Mouse (Mus musculus) urinary bladder, postnatal 10 days (tissue): ENCODE measurements at regions not wholly inside any gene's neighbourhood (a gene's known extent, or its start where the extent isn't known, plus 50 kb on each side); places are given as distances from the start of the nearest gene placed in this dataset.

Source experiments
- DNase-seq: peaks from one replicate; pipeline ENCODE4 v3.0.0; 2022; ENCODE audit warnings: low spot score

DNA sequence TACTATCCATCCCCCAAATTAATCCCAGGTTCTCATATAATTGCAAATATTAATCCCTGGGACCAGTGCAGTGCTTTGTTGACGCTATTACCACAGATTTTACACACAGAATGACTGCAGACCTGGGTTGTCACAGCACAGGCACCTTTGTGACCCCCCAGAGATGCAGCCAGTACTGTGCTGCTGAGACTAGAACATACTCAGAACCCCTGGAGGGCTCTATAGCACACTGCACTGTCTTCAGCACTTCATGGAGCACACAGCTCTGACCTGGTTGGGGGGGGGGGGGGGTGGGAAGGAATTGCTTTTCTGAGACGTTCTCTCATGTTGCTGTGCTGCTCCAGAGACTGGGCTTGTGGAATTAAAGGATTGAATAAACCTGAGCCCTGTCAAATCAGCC is 154.9 kb upstream of the Gm34302 start:
- no peak for DNase-seq

DNA sequence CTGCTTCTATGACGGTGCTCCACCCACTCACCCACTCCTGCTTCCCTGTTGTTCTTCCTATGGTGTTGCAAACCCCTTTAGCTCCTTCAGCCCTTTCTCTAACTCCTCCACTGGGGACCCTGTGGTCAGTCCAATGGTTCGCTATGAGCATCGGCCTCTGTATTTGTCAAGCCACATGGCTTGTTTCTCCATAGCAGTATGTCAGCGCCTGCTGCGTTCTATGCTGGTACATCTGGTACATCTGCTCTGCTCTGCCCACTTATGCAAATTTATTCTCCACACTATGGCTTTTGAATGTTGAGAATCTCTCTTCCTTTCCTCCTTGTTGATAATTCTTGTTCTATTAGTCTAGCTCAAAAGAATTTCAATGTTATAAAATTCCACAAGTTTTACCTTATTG is 154.2 kb upstream of the Gm34302 start:
- no peak for DNase-seq

DNA sequence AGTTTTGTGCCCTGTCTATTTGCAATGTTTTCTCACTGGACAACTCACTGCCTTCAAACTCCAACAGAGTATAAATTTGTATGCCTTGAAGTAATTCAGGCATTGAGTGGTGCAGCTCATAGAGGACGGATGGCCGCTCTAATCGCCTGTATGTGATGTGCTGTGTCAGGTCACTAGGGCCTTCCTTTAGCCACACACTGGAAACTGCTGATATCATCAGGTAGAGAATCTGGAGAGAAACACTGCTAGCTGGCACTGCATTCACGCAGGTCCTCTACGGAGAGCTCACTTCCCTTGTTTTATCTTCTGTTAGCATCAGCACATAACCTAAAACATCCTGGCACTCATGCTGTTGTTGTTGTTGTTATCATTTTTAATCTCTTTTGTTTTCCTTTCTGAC is 144.0 kb upstream of the Gm34302 start:
- no peak for DNase-seq

DNA sequence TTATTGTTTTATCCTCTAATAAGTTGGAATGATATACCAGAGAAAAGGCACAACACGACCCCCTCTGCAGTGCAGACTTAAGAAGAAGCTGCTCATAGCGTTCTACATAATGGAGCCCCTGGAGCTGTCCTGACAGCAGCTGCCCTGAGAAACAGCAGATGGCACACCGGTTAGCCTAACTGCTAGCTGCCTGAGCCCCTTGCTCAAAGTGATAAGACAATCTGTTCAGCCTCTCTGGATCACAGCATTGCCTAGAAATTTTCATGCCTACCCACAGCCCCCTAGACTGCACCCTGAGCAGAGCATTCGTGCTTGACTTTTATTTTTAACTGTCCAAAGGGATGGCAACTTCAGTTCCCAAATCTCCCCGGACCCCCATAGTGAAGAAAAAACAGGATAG is 132.4 kb upstream of the Gm34302 start:
- no peak for DNase-seq

DNA sequence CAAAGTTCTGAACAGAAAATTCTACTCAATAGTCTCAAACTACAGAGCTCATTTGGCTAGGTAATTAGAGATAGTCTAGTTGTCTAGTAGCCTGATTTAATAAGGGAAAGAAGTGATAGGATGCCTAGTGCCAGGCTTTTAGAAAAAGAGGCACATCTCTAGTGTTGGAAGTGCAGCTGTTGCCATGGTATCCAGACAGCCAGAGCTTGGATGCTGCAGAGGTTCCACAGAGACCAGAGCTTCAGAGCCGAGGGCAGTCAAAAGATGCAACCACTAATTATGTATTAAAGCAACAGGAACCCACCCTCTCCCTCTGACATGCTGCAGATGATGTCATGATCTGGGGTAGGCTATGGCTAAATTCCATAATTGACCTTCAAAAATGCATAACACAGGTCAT is 130.0 kb upstream of the Gm34302 start:
- no peak for DNase-seq

DNA sequence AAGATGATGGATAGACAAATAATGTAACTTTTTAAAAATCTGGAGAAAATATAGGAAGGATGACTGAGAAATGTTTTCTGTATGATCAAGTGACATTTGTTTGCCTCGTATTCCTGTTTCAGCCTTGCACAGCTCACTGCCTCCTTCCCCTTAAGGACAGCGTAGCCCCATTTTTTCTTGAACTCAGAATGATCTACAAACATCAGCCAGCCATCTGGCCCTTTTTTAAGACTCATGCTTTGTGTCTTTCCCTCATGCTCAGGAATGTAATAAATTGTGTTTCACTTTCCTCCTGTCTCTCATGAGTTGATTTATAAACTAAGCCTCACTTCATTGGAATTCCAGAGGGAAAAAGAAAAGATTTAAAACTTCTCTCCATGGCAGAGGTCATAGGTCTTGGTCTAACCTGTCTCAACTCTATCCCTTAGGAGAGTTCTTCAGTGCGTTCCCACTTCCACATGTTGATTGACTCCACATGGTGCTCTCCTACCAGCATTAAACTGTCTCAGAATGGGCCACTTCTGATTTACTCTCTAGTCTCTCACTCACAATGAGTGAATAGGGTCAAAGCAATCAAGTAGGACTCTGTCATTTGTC is 129.2 kb upstream of the Gm34302 start:
- no peak for DNase-seq

DNA sequence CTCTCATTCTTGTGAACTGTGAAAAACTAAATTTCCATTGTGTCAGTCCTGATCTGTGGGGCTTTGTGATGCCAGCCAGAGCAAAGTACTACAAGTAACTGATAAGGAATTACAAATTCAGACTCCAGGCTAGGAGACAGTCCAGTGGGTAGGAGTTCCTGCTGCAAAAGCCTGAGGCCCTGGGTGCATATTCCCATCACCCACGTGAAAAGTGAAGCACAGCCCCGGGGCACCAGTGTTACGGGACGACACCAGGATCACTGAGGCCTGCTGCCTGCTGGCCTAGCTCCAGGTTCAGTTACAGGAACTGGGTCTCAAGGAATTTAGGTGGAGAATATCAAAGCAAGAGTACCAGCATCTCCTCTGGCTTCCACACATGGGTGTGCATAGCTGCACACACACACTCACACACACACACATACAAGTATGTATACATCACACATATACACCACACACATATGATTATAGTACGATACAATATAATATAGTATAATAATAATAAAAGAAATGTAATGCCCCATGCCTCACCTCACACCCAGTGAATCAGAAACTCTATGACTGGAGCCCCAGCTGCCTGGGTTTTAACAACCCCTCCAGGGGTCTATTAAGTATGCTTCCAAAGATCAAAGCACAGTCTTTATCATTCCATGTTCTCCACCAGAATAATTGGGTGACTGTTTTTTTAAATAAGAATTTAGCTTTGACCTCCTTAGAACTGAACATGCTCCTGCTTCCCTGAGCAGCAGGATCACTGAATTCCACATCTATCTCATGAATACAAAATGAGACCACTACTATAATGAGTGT is 126.6 kb upstream of the Gm34302 start:
- no peak for DNase-seq

DNA sequence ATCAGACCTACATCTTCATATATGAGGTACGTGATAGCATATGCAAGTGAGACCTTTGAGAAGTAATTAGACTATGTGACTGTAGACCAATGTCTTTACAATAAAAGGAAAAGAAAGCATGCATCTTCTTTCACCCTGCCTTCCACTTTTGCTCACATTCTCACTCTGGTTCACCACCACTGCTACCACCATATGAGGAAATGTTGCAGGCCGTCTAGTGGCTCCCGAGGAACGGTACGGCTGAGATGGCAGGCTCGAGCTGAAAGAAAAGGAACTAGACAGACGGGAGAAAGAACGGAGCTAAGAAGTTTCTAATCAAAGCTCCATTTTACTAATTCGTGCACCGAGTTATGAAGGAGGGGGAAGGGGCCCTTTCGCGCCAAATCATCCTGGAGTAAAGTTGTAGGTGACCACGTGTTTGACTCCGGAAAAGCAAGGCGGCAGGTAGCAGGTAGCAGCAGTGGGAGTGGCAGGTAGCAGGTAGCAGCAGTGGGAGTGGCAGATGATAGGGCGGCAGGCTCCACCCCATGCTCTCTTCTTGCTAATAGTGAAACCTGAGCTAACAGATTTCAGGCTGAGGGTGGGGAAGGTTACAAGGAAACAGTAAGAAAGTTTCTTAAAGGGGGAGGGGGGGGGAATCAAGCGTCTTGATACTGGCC is 125.9 kb upstream of the Gm34302 start:
- DNase-seq = no peak

DNA sequence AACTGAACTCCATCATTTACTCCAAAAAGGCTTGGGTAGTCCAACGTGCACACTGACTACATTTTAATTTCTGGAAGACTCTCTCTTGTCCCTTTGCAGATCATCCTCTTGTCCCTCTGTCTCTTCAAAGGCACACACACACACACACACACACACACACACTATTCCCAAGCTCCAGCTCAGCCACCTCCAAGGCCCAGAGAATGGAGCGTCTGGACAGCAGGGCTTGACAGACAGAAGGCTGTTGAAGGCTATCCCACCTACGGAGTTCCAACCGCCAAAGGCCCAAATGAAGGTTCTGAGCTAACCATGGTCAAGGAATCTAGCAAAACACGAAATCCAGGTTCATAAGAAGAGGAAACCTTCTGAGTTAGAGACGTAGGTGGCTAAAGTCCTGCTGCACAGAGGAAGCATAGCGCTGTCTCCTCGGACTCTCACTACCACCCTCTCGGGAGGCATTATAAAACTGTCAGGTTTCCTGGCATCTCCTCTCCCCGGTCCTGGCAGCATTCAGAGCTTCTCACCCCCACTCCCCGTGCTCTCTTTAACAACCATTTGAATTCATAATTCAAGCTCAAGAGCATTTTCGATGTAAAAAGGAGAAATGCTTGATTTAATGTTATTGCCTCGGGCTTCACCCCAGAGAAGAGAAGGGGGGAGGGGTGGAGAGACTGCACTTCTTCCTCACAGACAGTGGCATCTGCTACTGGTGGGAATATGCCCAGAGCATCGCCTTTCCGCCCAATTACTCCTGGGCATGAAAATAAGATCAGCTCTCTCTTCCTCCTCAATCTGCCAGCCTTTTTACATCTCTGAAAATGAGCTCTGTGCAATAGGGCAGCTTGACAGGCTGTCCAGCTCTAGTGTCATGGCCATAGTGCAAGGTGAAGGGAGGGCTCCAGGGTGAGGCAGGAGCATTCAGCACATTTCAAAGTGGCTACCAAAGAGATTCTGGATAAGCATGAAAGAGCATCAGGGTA is 99.3 kb upstream of the Gm34302 start:
- no peak for DNase-seq

DNA sequence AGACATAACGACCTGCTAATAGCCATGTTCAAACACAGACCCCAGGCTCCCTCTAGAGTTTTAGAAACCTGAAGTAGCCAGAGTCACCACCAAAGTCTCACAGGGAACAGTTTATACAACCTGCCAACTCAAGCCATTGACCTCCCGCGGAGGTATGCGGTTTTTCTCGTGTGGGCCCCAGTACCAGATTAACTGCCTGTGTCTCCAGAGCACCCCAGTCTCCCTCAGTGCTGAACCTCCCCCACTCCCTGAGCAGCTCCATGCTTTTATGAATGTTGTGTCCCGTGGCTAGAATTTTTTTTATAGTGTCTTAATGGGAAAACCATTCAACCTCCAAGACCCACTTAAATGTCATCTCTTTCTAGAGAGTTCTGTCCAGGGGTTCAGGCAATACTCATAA is 98.5 kb upstream of the Gm34302 start:
- no peak for DNase-seq

DNA sequence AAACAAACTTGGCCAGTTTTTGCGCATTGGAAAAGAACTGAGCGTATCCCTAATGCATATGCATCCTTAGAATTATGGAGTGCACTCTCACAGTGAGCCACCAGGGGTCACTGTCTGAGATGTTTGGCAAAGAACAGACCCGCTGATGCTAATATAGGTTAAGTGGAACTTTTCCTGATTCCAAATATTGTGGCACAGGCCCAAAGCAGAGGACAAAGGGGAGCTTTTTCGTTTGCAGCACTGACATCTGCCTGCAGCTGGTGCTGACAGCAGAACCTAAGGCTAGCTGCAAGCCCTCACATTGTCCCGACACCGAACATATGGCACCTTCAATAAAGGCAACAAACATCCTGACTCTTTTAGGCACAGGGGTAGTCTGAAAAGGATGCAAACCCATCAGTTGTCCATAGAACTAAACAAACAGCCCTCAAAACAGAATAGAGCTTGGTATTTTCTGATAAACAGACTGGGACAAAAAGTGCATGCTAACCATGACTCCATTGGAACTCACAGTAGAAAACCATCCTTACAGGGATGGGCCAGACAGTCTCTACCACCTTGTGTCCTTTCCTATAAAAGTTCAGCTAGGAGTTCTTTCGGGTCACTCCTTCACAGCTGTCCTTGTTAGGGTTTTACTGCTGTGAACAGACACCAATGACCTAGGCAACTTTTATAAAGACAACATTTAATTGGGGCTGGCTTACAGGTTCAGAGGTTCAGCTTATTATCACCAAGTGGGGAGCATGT is 87.1 kb upstream of the Gm34302 start:
- DNase-seq = peak; percentile 24

DNA sequence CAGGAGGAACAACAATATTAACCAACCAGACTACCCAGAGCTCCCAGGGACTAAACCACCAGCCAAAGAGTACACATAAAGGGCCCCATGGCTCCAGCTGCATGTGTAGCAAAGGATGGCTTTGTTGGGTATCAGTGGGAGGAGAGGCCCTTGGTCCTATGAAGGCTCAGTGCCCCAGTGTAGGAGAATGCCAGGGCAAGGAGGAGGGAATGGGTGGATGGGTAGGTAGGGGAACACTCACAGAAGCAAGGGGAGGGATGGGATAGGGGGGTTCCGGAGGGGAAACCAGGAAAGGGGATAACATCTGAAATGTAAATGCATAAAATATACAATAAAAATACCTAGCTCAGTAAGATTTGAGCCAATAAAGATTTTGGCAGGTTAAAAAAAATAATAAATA is 86.4 kb upstream of the Gm34302 start:
- no peak for DNase-seq

DNA sequence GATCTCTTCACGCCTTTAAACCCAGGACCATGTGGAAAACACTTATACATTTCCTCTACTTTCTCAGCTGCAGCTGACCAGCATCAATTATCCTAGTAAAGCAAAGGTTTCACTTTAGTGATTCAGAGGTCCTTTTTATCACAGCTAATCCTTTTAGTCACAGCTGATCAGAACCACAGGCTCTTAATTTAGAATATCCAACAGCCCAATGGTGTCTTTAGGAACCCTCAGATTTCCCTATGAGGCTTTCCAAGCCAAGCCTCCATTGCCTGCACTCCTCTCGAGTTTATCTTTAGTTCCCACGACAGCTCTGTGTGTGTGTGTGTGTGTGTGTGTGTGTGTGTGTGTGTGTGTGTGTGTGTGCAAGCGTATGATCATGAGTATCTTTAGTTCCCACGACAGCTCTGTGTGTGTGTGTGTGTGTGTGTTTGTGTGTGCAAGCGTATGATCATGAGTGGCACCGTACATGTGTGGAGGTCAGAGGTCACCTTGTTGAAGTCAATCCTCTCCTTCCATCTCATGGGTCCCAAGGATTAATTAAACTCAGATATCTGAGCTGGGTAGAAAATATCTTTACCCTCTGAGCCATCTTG is 85.4 kb upstream of the Gm34302 start:
- no peak for DNase-seq

DNA sequence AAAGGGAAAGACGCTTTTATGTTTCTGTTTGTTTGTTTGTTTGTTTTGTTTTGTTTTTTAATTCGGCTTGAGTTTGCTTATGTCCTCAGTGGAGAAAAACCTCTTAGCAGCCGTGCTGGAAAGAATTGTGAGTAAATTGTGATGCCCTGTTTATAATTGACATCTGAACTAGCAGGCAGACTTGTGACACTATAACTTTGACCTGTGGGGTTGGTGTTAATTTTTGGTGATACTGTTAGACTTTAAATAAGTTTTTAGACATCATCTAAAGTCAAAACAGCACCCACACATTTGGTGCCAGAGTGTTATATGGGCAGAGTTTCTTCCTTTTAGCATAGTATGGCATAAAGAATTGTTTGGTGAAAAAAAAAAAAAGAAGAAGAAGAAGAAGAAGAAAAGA is 84.0 kb upstream of the Gm34302 start:
- DNase-seq = no peak

DNA sequence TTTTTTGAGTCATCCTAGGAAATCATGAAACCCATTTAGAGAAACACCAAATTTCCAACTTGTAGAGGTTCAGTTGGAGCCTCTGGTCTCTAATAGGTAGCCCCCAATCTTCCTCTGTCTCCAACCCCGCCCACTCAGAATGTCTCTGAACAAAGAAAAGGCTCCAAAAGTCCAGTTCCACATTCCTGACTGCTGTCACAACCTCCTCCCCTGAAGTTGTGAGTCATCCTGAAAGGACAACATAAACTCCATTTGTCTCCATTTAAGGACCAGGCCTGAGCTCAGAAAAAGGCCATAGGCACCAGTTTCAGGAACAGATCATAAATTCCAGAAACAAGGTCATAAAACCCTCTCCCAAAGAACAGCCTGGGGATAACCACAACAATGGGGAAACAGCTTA is 79.4 kb upstream of the Gm34302 start:
- no peak for DNase-seq

DNA sequence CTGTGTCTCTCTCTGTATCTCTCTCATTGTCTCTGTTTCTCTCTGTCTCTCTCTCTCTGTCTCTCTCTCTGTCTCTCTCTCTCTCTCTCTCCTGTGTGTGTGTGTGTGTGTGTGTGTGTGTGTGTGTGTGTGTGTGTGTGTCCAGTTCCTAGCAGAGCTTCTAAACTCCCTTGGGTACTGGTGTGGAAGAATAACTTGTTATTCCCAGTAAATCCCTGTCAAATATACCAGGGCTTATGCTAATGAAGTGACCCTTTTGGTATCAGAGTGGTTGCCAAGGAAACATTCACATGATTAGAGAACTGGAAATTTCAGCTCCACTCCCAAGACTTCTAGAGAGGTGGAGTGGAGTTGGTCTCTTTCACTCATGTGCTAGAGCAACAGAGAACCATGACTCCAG is 78.9 kb upstream of the Gm34302 start:
- no peak for DNase-seq

DNA sequence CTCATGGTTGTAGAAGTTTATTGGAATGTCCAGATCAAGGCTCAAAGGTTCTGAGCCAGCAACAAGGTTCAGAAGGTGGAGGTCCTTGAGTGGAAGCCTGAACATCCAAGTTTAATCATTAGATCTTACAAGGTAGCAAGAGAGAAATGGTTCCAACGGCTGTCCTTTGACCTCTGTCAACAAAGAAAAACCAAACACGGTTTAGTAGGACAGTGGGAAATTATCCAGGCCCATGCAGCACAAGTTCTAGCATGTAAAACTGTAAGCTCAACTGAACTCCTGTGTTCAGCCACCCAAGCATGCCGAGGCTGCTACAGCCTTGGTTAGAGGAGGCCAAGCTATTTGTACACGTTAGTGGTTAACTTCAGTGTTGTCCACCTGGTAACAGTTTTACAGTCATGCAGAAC is 77.1 kb upstream of the Gm34302 start:
- DNase-seq = no peak

DNA sequence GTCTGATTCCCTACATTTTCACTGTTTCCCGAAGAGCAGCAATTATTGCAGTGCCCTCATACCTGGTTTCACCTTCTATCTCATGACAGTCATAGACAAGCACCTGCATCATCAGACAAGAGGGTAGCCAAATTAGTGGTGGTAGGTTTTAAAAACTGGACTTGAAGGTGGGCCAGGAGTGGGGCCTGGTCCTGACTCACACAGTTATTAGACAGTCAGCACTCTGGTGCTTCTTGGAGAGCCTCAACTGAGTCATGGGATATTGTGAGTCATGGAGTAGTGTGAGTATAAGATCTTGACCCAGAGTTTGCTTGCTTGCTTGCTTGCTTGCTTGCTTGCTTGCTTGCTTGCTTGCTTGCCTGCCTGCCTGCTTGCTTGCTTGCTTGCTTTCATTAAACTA is 73.1 kb upstream of the Gm34302 start:
- no peak for DNase-seq

DNA sequence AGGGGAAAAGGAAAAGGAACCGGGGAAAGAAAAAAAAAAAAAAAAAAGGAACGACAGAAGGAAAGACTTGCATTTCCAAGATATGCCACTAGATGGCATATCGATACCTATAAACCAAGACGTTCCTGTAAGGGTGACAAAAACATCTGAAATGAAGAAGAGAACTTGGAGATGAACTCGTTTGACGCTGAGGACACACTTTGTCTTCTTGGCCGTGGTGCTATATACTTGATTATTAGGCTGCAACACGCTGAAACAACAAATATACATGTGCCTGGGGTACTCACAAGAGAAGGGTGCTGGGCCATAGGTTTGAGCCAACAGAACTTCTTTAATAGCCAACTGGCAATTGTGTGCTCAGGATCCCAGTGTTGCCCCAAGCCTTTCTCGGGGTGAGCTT is 71.2 kb upstream of the Gm34302 start:
- DNase-seq = no peak

DNA sequence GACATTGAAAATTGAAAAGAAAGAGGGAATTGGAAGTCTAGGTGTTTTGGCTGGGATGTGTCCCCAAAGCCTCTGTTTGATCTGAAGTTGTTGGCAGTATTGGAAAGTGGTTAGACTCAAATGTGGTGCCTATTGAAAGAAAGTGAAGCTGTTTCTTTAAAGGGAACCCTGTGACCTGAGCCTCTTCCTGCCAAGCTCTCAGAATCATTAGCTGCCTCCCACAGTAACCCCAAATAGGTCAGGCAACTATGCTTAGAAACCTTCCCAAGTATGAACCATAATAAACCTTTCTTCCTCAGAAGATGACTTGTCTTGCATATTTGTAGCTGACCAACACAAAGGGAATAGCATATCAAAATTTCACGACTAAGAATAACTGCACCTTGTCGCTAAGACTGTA is 69.7 kb upstream of the Gm34302 start:
- DNase-seq = no peak

DNA sequence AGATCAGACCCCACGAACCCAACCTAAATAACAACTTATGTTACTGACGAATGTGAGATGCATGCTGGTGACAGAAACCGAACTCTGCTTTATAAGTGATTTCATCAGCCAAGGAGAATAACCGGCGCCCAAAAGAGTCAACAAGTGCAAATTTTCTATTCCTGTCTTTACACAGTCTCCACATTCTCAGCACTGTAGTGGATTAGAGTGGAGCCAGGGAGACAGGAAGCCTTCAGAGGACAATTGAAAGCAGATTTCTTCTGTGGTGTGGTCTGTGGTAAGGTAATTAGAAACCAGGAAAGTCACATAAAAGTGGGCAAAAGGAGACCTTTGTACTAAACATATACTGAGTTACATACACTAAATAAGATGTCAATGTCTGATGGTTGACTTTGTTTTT is 68.0 kb upstream of the Gm34302 start:
- no peak for DNase-seq
